Mouse (Mus musculus) gastrocnemius, adult 18-20 months (tissue): ENCODE measurements at regions not wholly inside any gene's neighbourhood (a gene's known extent, or its start where the extent isn't known, plus 50 kb on each side); places are given as distances from the start of the nearest gene placed in this dataset.
A peak's percentile ranks its signal among the peaks of the same experiment; 100 is the strongest.

Source experiments
- DNase-seq: peaks from one replicate; pipeline ENCODE4 v3.0.0; 2021; ENCODE audit warnings: low spot score

- DNase-seq: no peak
These were observed 101.7 kb upstream of the Mki67 start for GRCm38 (mm10) chr7:135817868-135818267.

GRCm38 (mm10) chr7:135818298-135818697 is 102.1 kb upstream of the Mki67 start:
- DNase-seq: no peak

- no peak for DNase-seq
These were observed 108.0 kb upstream of the Mki67 start for GRCm38 (mm10) chr7:135823884-135824750.

- DNase-seq: no peak
These were observed 113.1 kb upstream of the Mki67 start for GRCm38 (mm10) chr7:135829246-135829645.

- no peak for DNase-seq
These were observed 117.3 kb upstream of the Mki67 start for GRCm38 (mm10) chr7:135833425-135833824.

GRCm38 (mm10) chr7:135836808-135837733 is 120.9 kb upstream of the Mki67 start:
- DNase-seq: peak; percentile 80

- no peak for DNase-seq
These were observed 127.9 kb upstream of the Mki67 start for GRCm38 (mm10) chr7:135844018-135844417.

GRCm38 (mm10) chr7:135847304-135847703 is 131.1 kb upstream of the Mki67 start:
- DNase-seq: no peak

GRCm38 (mm10) chr7:135848170-135848569 is 132.0 kb upstream of the Mki67 start:
- no peak for DNase-seq

GRCm38 (mm10) chr7:135848833-135849232 is 132.7 kb upstream of the Mki67 start:
- no peak for DNase-seq

- DNase-seq: no peak
These were observed 137.1 kb upstream of the Mki67 start for GRCm38 (mm10) chr7:135853127-135853813.

GRCm38 (mm10) chr7:135853814-135854324 is 137.7 kb upstream of the Mki67 start:
- no peak for DNase-seq

- no peak for DNase-seq
These were observed 144.1 kb upstream of the Mki67 start for GRCm38 (mm10) chr7:135860288-135860687.

GRCm38 (mm10) chr7:135860741-135861408 is 144.7 kb upstream of the Mki67 start:
- peak; percentile 61 for DNase-seq

GRCm38 (mm10) chr7:135861409-135861805 is 145.2 kb upstream of the Mki67 start:
- peak; percentile 70 for DNase-seq

- DNase-seq: peak; percentile 64
These were observed 147.6 kb upstream of the Mki67 start for GRCm38 (mm10) chr7:135863581-135864426.

GRCm38 (mm10) chr7:135870981-135871380 is 154.8 kb upstream of the Mki67 start:
- DNase-seq: no peak

- DNase-seq: no peak
These were observed 161.1 kb upstream of the Mki67 start for GRCm38 (mm10) chr7:135877091-135877874.

GRCm38 (mm10) chr7:135878750-135879149 is 162.6 kb upstream of the Mki67 start:
- peak; percentile 40 for DNase-seq
